ENCODE assay signal across 7 mouse cellular contexts in genomic region chr4:134543261-134543660, GRCm38 (mm10). TPM values are rescaled to one million over a fixed set of nuclear protein-coding genes. Genes with fewer than 3 reads are reported as not detected.
DNase-seq lines count a peak whose midpoint lies in the region; ATAC-seq lines count a peak whose summit lies in the region.

No protein-coding gene starts in this region.

- H3K4me2 ChIP-seq in midbrain, embryonic 14.5 days (ENCODE audit: low read length), result no peak overlapping the region

- no peak overlapping the region for H3K9ac ChIP-seq in midbrain, embryonic 14.5 days (replicated peaks; ENCODE audit: low read length)

- H3K4me3 ChIP-seq in embryonic facial prominence, embryonic 10.5 days, result no peak overlapping the region
- H3K4me3 ChIP-seq in limb, embryonic 10.5 days, result no peak overlapping the region
- H3K4me3 ChIP-seq in midbrain, embryonic 14.5 days (replicated peaks; ENCODE audit: low read depth, low read length), result no peak overlapping the region

- WGBS in embryonic facial prominence, embryonic 10.5 days, result 15% methylated on average over 5 of the region's 5 CpGs
- 15% methylated on average over 5 of the region's 5 CpGs for WGBS in limb, embryonic 10.5 days
- 10% methylated on average over 5 of the region's 5 CpGs for WGBS in midbrain, embryonic 14.5 days

- peaks cover 100% of the 10 kb centered on the region for H3K36me3 ChIP-seq in embryonic facial prominence, embryonic 10.5 days (replicated peaks)
- peaks cover 99% of the 10 kb centered on the region for H3K36me3 ChIP-seq in limb, embryonic 10.5 days
- H3K36me3 ChIP-seq in midbrain, embryonic 14.5 days (ENCODE audit: control insufficient read depth, insufficient read depth, low read length), result peaks cover 87% of the 10 kb centered on the region

- ATAC-seq in granulocyte monocyte progenitor cell, adult 5-6 weeks (replicated peaks; ENCODE audit: poor library complexity, severe bottlenecking), result peak; percentile 57
- ATAC-seq in midbrain, embryonic 14.5 days (ENCODE audit: low FRiP score, low TSS enrichment), result peak; percentile 73

- H3K27ac ChIP-seq in embryonic facial prominence, embryonic 10.5 days (replicated peaks), result no peak overlapping the region
- no peak overlapping the region; the same call in 1 of the 2 replicates for H3K27ac ChIP-seq in limb, embryonic 10.5 days
- no peak overlapping the region for H3K27ac ChIP-seq in midbrain, embryonic 14.5 days (replicated peaks; ENCODE audit: low read depth, low read length)

- peak; percentile 97 for DNase-seq in adrenal gland, postnatal 10 days
- DNase-seq in embryonic facial prominence, embryonic 10.5 days (ENCODE audit: low spot score), result peak; percentile 91
- peak; percentile 81 for DNase-seq in kidney, adult 11 months
- DNase-seq in limb, embryonic 10.5 days (ENCODE audit: low spot score), result peak; percentile 92
- peak; percentile 92 for DNase-seq in midbrain, embryonic 14.5 days
- peak; percentile 78 to 96 for DNase-seq in spleen, adult 18-20 months

- no peaks in the 10 kb centered on the region for H3K27me3 ChIP-seq in embryonic facial prominence, embryonic 10.5 days (replicated peaks; ENCODE audit: low read depth, poor library complexity, severe bottlenecking)
- H3K27me3 ChIP-seq in limb, embryonic 10.5 days (ENCODE audit: low read depth, poor library complexity, severe bottlenecking), result no peaks in the 10 kb centered on the region
- no peaks in the 10 kb centered on the region for H3K27me3 ChIP-seq in midbrain, embryonic 14.5 days (ENCODE audit: control insufficient read depth, insufficient read depth, low read length)

- peaks cover 14% of the 10 kb centered on the region for H3K4me1 ChIP-seq in embryonic facial prominence, embryonic 10.5 days
- H3K4me1 ChIP-seq in limb, embryonic 10.5 days, result peaks cover 14% of the 10 kb centered on the region
- no peaks in the 10 kb centered on the region for H3K4me1 ChIP-seq in midbrain, embryonic 14.5 days (ENCODE audit: control insufficient read depth, insufficient read depth, low read length)

- H3K9me3 ChIP-seq in embryonic facial prominence, embryonic 10.5 days, result no peaks in the 10 kb centered on the region
- no peaks in the 10 kb centered on the region for H3K9me3 ChIP-seq in limb, embryonic 10.5 days (replicated peaks)
- H3K9me3 ChIP-seq in midbrain, embryonic 14.5 days (ENCODE audit: control insufficient read depth, low read length), result no peaks in the 10 kb centered on the region

RNA-seq across cellular contexts. Expression of gene Mtfr1l, which starts 8.1 kb away (rescaled TPM):
- 100 to 1,000 TPM in 1 of 2 experiments, 10 to 100 TPM in 1; 99.7 to 124 TPM for total RNA-seq in adrenal gland, postnatal 10 days (2021)
- polyA plus RNA-seq in embryonic facial prominence, embryonic 10.5 days (2016; fragmentation: Nextera tagmentation; extraction: Ambion mirVana), result 107 and 114 TPM in 2 replicates
- total RNA-seq in granulocyte monocyte progenitor cell, adult 5-6 weeks (2014; fragmentation: Nextera tagmentation), result 64.6 and 67.4 TPM in 2 replicates
- 52.0 and 54.8 TPM in 2 replicates for total RNA-seq in granulocyte monocyte progenitor cell, adult 5-6 weeks (2017)
- 104 and 109 TPM in 2 replicates for polyA plus RNA-seq in limb, embryonic 10.5 days (2016; fragmentation: Nextera tagmentation; extraction: Ambion mirVana)
- polyA plus RNA-seq in midbrain, embryonic 14.5 days (2014; fragmentation: Nextera tagmentation; extraction: Ambion mirVana), result 181 and 185 TPM in 2 replicates

RNA-seq across cellular contexts. Expression of gene Selenon, which starts 8.7 kb away (rescaled TPM):
- total RNA-seq in adrenal gland, postnatal 10 days (2021), result 10 to 100 TPM; 30.8 to 32.9 TPM
- 9.5 and 9.7 TPM in 2 replicates for polyA plus RNA-seq in embryonic facial prominence, embryonic 10.5 days (2016; fragmentation: Nextera tagmentation; extraction: Ambion mirVana)
- 32.4 and 32.8 TPM in 2 replicates for total RNA-seq in granulocyte monocyte progenitor cell, adult 5-6 weeks (2014; fragmentation: Nextera tagmentation)
- total RNA-seq in granulocyte monocyte progenitor cell, adult 5-6 weeks (2017), result 3.2 and 6.9 TPM in 2 replicates
- polyA plus RNA-seq in limb, embryonic 10.5 days (2016; fragmentation: Nextera tagmentation; extraction: Ambion mirVana), result 10.9 and 13.4 TPM in 2 replicates
- 14.2 and 15.9 TPM in 2 replicates for polyA plus RNA-seq in midbrain, embryonic 14.5 days (2014; fragmentation: Nextera tagmentation; extraction: Ambion mirVana)

RNA-seq across cellular contexts. Expression of gene Aunip, which starts 32.5 kb away (rescaled TPM):
- 1 to 10 TPM; 2.4 to 3.1 TPM for total RNA-seq in adrenal gland, postnatal 10 days (2021)
- 28.2 and 28.6 TPM in 2 replicates for polyA plus RNA-seq in embryonic facial prominence, embryonic 10.5 days (2016; fragmentation: Nextera tagmentation; extraction: Ambion mirVana)
- total RNA-seq in granulocyte monocyte progenitor cell, adult 5-6 weeks (2014; fragmentation: Nextera tagmentation), result 15.0 and 25.6 TPM in 2 replicates
- 24.2 and 26.4 TPM in 2 replicates for total RNA-seq in granulocyte monocyte progenitor cell, adult 5-6 weeks (2017)
- 21.9 and 29.6 TPM in 2 replicates for polyA plus RNA-seq in limb, embryonic 10.5 days (2016; fragmentation: Nextera tagmentation; extraction: Ambion mirVana)
- polyA plus RNA-seq in midbrain, embryonic 14.5 days (2014; fragmentation: Nextera tagmentation; extraction: Ambion mirVana), result 0.78 and 1.6 TPM in 2 replicates

RNA-seq across cellular contexts. Expression of gene Paqr7, which starts 46.8 kb away (rescaled TPM):
- total RNA-seq in adrenal gland, postnatal 10 days (2021), result 10 to 100 TPM; 23.5 to 28.6 TPM
- polyA plus RNA-seq in embryonic facial prominence, embryonic 10.5 days (2016; fragmentation: Nextera tagmentation; extraction: Ambion mirVana), result 1.2 and 2.1 TPM in 2 replicates
- 11.2 and 12.9 TPM in 2 replicates for total RNA-seq in granulocyte monocyte progenitor cell, adult 5-6 weeks (2014; fragmentation: Nextera tagmentation)
- 9.5 and 12.8 TPM in 2 replicates for total RNA-seq in granulocyte monocyte progenitor cell, adult 5-6 weeks (2017)
- 1.2 TPM in 2 replicates for polyA plus RNA-seq in limb, embryonic 10.5 days (2016; fragmentation: Nextera tagmentation; extraction: Ambion mirVana)
- 6.6 and 14.3 TPM in 2 replicates for polyA plus RNA-seq in midbrain, embryonic 14.5 days (2014; fragmentation: Nextera tagmentation; extraction: Ambion mirVana)
